Mouse (Mus musculus): ENCODE results near the gene Usp2. TPM values are rescaled to one million over a fixed set of nuclear protein-coding genes. Genes with fewer than 3 reads are reported as not detected.

Gene Usp2
- total and polyA plus RNA-seq, 3 experiments = 3.6 to 13.9 TPM; not detected in 1

DNA sequence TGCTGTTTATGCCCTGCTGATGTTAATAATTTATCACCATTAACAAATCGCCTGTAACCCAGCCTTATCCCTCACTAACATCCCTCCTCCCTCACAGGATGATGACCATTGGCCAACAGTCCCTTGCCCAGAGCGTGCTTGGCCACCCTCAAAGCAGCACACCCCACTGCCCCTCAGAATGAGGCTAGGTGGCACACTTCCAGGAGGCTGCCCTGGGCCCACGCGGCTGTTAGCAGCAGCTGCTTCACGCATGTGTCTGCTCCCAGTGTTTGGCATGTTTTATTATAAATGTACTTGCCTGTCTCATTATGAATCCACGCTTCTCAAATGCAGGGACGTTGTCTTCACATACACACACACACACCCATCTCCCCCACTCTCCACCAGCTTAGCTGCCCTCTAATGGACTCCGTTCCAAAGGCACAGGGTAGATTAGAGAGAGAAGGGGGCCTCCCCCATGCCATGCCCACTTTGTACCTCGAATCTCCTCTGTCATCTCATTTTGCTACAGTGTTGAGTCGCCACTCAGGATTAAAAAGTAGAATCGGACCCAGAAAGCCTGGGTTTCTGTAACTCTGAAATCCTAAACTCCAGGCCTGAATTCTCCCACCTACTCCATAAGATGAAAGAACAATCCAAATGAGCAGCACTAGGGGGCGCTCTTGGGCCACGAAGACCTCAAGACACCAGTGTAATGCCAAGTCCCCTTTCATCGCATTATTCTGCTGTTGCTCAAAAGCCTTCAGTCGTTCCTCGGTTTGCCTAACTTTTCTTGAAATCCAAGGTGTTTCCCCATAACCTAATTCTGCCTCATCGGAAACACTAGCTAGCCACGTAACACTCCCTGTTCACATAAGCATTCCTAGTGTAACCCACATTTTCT is 59.0 kb downstream of the Usp2 start:
- H3K4me1 ChIP-seq (ENCODE audit: control insufficient read depth in 1 of 2, insufficient read depth in 2 of 2, low read length in 2 of 2) = peaks cover 0 to 6% of the 10 kb centered on the region in 2 experiments; a peak in 1 of 4 replicates
- peaks cover 0 to 2% of the 10 kb centered on the region in 2 experiments; a peak in 1 of 4 replicates for H3K36me3 ChIP-seq (ENCODE audit: control insufficient read depth in 1 of 2, insufficient read depth in 2 of 2, low read length in 2 of 2)
- H3K27me3 ChIP-seq (ENCODE audit: control insufficient read depth in 1 of 2, insufficient read depth in 2 of 2, low read length in 2 of 2) = no peaks in the 10 kb centered on the region
- H3K9ac ChIP-seq (ENCODE audit: control insufficient read depth, low read depth, low read length, poor library complexity, severe bottlenecking) = peak overlapping the region; percentile 42
- peak overlapping the region; percentile 45 for H3K4me3 ChIP-seq (ENCODE audit: control insufficient read depth in 1 of 2, insufficient read depth in 1 of 2, low read depth in 2 of 2, low read length in 2 of 2)
- no peaks in the 10 kb centered on the region for H3K79me2 ChIP-seq (ENCODE audit: control insufficient read depth, insufficient read depth, low read length, poor library complexity)
- DNase-seq (ENCODE audit: low read depth, low spot score) = peak; percentile 92
- H3K9me3 ChIP-seq (replicated peaks; ENCODE audit: insufficient read depth, low read length) = no peaks in the 10 kb centered on the region
- H3K27ac ChIP-seq (ENCODE audit: control insufficient read depth, low read depth, low read length) = no peak overlapping the region
- TF ChIP-seq MXI1 (IDR thresholded peaks at IDR 0.05; ENCODE audit: low read depth, low read length) (peak; percentile 61; the same call in 1 of the 2 replicates), KAT2A (conservative IDR thresholded peaks at IDR 0.05; ENCODE audit: low read depth, low read length) (no peak), TBP (IDR thresholded peaks at IDR 0.05; ENCODE audit: low read depth, low read length) (no peak), ZMIZ1 (IDR thresholded peaks at IDR 0.05; ENCODE audit: low read depth, low read length) (no peak), POLR2AphosphoS5 (IDR thresholded peaks at IDR 0.05; ENCODE audit: borderline replicate concordance, low read depth, low read length) (no peak), GABPA (IDR thresholded peaks at IDR 0.05; ENCODE audit: low read depth, low read length) (no peak), BHLHE40 (IDR thresholded peaks at IDR 0.05; ENCODE audit: borderline replicate concordance, low read depth, low read length) (peak; percentile 39; the same call in 1 of the 2 replicates), TCF12 (IDR thresholded peaks at IDR 0.05; ENCODE audit: low read depth, low read length) (no peak), TAL1 (IDR thresholded peaks at IDR 0.05; ENCODE audit: low read length) (no peak), MAX (IDR thresholded peaks at IDR 0.05; ENCODE audit: low read length) (no peak), ELF1 (IDR thresholded peaks at IDR 0.05; ENCODE audit: low read depth, low read length) (no peak), MYB (IDR thresholded peaks at IDR 0.05; ENCODE audit: low read depth, low read length) (no peak), JUND (IDR thresholded peaks at IDR 0.05; ENCODE audit: low read depth, low read length) (peak; percentile 32; the same call in 1 of the 2 replicates), POLR2A (IDR thresholded peaks at IDR 0.05; ENCODE audit: control insufficient read depth in 1 of 2, insufficient read depth in 1 of 2, low read depth in 1 of 2, low read length in 2 of 2, poor library complexity in 1 of 2) (no peak), MEF2A (IDR thresholded peaks at IDR 0.05; ENCODE audit: extremely low read depth, insufficient replicate concordance, low read depth, low read length, poor library complexity, severe bottlenecking) (no peak), HCFC1 (IDR thresholded peaks at IDR 0.05; ENCODE audit: low read depth, low read length) (no peak), ZC3H11A (IDR thresholded peaks at IDR 0.05; ENCODE audit: low read depth, low read length) (peak; percentile 84), RCOR1 (IDR thresholded peaks at IDR 0.05; ENCODE audit: low read depth, low read length) (no peak), ETS1 (IDR thresholded peaks at IDR 0.05; ENCODE audit: low read depth, low read length) (no peak), CHD1 (IDR thresholded peaks at IDR 0.05; ENCODE audit: low read depth, low read length) (no peak), GATA1 (IDR thresholded peaks at IDR 0.05; ENCODE audit: low read depth, low read length) (no peak), NRF1 (IDR thresholded peaks at IDR 0.05; ENCODE audit: insufficient read depth, low read depth, low read length, poor library complexity, severe bottlenecking) (no peak), MAFK (IDR thresholded peaks at IDR 0.05; ENCODE audit: borderline replicate concordance, low read depth, low read length) (no peak), ZNF384 (IDR thresholded peaks at IDR 0.05; ENCODE audit: low read depth, low read length) (peak; percentile 38), NELFE (IDR thresholded peaks at IDR 0.05; ENCODE audit: low read depth, low read length) (0 out of 2 replicates have a peak, but pooled peaks have one; percentile 22), E2F4 (IDR thresholded peaks at IDR 0.05; ENCODE audit: borderline replicate concordance, low read depth, low read length) (no peak), EP300 (IDR thresholded peaks at IDR 0.05; ENCODE audit: low read depth in 1 of 2, low read length in 2 of 2) (no peak), RAD21 (IDR thresholded peaks at IDR 0.05; ENCODE audit: low read depth, low read length) (peak; percentile 95), SMC3 (IDR thresholded peaks at IDR 0.05; ENCODE audit: low read depth, low read length) (peak; percentile 86), MAZ (IDR thresholded peaks at IDR 0.05; ENCODE audit: low read depth, low read length) (0 out of 2 replicates have a peak, but pooled peaks have one; percentile 51), UBTF (IDR thresholded peaks at IDR 0.05; ENCODE audit: borderline replicate concordance, insufficient read depth, low read depth, low read length) (no peak), CTCF (IDR thresholded peaks at IDR 0.05 in 2 of 3, conservative IDR thresholded peaks at IDR 0.05 in 1 of 3; ENCODE audit: control insufficient read depth in 1 of 3, insufficient read depth in 1 of 3, low read depth in 2 of 3, low read length in 3 of 3, poor library complexity in 1 of 3, severe bottlenecking in 1 of 3) (peak; percentile 82 to 96 (median 89)), USF2 (IDR thresholded peaks at IDR 0.05; ENCODE audit: borderline replicate concordance in 1 of 2, insufficient read depth in 1 of 2, low read depth in 1 of 2, low read length in 2 of 2) (no peak), MYC (IDR thresholded peaks at IDR 0.05; ENCODE audit: low read depth, low read length) (no peak), SIN3A (IDR thresholded peaks at IDR 0.05; ENCODE audit: low read length) (peak; percentile 58; the same call in 1 of the 2 replicates)

All from MEL (cell line).